Mouse (Mus musculus) fibroblast of lung, adult 2 months (primary cell): ENCODE measurements around the gene Comt.

Source experiments
- DNase-seq: peaks from one replicate; pipeline ENCODE4 v3.0.0-alpha.2; 2011; ENCODE audit warnings: low read depth

Comt gene

DNA sequence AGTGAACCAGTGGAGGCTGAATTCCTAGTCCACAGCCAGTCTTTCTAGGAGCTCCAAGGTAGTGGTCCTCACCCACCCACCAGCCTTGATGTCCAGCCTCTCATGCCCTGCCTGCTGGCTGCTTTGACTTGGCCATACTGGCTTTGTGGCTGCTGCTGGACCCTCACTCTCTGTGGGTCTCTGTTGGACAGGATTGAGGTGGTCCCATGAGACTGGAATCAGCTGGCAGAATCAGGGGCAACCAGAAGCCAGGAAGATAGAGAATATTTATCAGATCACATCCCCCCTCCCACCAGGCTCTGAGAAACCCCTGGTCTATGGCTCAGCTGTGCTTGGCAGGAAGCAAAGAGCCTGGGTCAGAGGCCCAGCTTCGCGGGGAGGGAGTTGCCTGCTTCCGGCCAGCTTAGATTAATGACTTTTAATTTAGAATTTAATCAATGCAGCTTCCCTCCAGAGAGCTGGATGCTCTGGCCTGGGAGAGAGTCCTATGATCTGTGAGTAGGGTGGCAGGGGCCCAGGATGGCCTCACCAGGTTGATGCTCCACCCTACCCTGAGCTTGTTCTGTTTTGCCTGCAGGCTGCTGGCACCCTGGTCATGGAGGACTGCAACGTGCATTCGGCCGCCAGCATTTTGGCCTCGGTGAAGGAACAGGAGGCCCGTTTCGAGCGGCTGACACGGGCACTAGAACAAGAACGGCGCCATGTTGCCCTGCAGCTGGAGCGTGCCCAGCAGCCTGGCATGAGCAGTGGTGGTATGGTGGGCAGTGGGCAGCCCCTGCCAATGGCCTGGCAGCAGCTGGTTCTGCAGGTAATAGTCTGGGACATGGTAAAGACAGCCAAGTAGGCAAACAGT is 37.8 kb downstream of the Comt start:
- no peak for DNase-seq

DNA sequence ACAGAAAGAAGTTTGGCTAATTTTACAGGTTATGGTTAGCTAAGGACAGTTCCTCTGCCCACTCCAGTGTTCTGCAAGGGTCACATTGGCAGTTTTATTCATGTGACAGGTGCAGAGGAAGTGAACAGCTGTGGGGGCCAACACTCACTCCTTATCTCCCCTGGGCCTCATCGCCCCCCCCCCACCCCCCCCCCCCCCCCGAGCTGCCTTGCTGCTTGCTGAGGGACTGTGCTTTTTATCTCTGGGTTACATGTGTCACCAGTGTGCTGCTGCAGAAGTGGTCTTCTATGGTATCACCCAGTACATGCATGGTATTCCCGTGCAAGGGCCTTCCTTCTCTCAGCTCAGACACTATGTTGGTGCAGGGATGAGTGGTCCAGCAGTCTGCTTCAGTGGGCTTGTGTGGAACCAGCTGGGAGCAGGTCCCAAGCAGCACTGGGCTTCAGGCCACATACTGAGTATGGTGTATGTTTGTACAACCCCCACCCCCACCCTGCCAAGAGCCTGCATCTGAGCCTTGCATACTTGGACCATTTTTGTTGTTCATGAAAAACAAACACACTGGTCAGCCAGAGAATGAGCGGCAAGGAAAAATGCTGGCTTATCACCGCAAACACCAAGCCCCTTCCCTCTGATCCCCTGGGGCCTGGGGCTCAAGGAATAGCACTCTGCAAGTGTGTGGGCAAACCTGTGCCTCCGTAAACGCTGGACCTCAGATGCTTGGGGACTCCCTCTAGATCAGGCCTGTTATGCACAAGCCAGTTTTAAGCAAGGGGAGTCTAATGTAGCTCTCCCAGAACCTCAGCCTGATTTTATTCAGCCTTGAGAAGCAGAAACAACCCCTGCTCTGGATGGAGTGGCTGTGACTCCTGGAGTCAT is 38.7 kb downstream of the Comt start:
- DNase-seq: no peak

DNA sequence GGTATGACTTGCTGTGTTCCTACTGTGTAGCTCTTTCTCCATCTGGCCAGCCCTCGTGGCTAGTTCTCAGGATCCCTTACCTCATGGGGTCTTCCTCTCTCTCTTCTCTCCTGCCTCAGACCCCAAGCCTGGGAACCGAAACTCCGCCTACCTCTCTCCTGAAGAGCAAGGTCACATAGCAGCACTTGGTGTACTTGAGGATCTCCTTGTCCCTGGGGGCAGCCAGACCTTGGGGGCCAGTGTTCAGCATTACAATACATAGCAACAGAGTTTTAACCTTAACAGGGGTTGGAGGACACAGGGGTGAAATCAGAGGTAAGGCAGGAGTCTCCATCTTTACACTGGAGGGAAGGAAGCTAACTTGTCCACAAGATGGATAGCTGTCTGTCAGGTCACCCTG is 39.7 kb downstream of the Comt start:
- DNase-seq: no peak

DNA sequence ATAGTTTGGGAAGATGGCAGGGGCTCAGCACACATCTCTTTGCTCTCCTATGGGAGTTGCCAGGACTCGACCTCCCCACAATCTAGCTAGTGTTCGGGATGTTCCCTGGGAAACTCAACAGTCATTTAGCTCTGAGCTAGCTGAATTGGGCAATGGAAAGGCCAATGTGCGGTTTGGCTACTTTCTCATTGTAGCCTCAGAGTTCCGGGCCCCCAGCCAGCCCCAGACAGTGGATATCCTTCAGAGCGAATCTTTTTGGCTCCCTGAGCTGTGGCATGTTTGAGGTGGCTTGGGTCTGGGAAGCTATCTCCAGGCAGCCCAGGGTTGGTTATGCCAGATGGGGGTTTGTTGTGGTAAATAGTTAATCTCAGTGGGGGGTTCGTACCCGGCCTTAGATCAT is 40.2 kb downstream of the Comt start:
- DNase-seq: peak; percentile 66

DNA sequence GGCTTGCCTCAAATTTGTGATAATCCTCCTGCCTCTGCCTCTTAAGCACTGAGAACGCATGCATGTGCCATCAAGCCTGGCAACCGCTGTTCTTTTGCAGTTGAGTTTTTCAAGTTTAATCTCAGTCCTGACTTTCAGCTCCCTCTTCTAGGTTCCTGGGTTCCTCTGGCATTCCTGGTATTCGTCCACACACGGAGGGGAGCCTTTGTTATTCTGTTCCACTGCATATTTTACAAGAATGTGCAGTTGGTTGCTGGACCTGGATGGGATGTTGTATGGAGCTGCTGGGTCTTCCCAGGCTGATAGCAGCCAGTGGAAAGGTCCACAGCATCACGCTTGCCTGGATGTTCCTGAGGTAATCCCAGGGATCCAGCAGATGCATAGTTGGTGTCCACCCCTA is 41.2 kb downstream of the Comt start:
- DNase-seq: no peak

DNA sequence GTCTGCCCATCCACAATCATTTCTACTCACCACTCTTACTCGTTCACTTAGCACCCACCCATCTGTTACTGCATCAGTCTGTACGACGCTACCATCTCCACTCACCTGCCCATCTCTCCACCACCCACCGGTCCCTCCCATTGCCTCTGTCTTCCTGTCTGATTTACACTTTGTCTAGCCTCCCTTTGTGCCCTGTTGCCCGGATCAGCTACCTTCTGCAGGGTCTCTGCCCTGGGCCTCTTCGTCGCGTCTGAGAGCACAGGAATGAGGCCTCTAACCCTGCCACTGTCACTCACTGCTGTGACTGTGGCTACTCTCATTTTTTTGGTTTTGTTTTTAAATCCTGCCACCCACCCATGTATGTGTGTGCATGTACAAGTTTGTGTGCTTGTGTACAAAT is 42.0 kb downstream of the Comt start:
- DNase-seq: no peak

DNA sequence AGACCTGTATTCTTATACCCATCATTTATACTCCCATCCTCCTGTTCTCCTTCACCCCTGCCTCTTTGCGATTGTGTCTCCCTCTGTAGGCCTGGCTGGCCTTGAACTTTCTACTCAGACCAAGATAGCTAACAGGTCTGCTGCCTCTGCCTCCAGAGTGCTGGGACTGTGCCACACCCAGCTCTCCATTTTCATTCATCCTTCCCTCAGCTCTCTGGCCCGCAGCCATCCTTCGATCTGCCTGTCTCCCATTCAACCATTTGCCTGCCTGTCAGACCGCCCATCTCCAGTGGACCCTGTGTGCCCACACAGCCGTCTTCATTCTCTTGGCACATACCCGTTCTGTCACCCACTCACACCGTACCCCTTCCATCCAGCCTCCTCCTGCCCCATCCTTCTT is 42.4 kb downstream of the Comt start:
- no peak for DNase-seq

DNA sequence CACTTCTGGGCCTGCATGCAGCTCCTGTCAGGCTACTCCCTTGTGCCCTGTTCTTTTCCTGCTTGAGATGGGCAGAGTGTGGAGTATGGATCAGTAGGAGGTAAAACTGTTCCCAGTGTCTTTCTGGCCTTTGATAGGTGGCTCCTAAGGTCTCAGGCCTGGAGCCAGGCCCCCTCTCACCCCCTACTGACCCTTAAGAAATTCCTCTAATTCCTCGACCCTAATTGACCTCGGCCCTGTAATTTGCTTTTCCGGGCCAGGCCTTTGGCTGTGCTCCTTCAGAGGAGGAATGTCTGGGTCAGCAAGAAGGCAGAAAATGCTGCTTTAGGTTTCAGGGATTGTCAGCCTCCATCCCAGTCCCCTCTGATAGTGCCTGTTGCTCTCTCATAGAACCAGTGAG is 42.9 kb downstream of the Comt start:
- no peak for DNase-seq

DNA sequence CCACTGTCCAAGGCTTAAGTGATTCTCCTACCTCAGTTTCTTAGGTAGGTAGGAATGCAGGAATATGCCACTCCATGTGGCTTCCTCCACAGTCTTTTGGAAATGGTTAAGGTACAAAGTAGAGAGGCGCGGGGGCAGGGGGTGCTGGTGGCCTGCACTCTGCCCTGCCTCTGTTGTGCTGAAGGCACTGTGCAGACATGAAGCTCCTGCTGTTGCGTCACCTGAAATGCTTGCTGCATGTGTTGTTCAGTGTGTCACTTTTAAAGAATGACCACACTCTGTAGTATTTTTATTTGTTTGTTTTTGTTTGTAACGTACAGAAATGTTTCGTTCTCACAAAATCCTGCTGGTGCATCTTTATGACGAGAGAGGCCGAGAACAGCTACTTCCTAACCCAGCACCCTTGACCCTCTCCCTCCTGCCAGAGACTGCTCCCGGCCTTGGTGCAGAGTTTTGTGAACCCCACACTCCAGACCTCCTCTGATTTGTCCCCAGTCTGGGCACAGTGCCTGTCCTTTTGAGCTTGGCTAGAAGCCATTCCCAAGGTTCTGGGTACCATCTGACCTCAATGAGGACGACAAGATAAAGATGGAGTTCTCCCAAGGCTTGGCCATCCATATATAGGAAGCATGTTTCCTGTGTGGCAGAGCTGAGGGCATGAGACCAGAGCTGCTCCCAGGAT is 43.5 kb downstream of the Comt start:
- no peak for DNase-seq

DNA sequence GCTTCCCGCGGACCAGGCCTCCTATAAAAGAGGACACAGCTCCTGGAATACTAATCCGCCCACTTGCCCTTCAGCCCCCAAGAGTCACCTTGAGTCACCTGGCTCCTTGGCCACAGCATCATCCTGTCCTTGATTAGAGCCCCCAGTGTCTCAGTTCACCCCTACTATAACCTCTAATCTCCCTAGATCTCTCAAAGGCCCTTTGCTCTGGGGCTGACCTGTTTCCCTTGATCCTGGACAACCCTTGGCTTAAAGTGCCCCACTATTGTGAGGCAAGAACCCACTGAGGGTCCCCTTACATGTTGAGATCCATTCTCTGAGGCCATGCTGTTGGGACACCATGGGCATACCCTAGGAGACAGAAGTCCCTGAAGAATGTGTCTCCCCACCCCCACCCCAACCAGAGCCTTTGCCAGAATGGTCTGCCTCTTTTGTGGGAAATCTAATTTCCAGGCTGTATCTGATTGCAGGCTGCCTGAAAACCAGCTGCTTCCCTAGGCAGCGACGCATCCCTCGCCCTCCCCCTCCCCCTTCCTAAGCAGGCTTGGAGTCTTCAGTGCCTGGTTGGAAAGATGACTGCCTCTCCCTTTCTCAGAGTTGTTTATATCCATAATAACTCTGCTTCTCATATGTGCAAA is 44.9 kb downstream of the Comt start:
- no peak for DNase-seq

DNA sequence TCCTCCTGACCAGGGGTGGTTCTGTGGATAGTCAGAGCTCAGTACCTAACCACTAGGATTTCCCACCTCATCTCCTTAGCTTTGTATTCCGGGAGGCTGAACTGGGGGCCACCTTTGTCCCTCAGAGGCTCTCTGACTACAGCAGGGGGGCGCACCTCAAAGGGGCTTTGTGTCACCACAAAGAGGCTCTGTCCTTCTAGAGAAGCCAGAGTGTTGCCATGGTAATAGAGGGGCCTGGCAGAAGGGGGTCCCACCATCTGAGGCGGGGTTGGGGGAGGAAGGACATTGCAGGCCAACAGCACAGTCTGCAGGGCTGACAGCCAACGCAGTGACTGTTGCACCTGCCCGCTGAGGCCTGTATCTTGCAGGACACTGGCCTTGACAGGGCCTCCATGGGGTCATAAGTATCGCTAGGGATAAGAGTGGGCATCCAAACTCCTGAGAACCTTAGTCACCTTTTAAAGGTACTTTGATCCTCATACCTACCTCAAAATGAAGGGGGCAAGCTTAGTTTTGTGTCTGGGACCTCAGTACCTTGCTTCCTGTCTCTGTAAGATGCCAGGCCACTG is 46.1 kb downstream of the Comt start:
- no peak for DNase-seq

DNA sequence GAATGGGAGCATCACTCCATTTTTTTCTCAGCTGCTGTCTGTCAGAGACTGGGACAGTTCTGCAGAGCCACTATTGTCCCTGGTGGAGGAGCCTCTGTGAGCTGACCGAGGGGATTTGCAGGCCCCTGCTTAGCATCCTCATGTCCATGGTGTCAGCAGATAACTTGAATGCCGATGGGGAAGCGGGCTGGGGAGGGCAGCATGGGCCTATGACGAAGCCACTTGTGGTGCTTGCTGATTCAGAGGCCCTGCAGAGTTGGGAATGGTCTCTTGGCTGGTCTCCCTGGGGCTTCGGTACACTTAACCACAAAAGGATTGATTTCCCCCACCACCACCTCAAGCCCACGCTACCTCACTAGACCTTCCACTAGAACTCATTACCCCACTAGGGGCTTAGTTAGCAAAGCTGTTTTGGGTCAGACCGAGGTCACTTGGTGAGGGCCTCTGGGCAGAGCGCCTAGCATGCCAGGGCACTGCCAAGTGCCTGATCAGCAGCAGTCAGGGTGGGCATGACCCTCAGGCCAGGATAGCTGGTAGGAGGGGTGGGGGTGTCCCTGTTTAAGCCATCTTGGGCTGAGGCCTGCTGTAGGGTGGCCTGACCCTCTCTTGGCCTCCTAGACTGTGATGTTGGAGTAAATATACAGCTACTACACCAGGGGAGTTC is 47.2 kb downstream of the Comt start:
- DNase-seq: no peak

DNA sequence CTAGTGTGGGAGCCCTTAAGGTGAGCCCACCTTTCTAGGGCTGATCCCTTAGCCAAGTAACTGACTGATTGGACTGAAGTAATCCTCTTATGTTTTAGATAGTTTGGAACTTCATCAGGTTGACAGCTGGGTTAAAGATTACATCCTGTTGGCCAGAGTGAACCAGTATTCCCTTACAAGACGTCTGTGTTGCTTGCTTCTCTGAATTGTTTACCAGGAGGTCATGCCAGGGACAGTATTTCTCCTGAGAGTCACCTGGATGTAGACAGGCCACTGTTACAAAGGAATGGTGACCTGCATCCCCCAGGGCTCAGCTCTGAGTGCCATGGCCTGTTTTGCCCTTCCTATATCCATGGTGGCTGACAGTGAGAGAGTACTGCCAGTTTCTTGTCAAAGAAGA is 48.2 kb downstream of the Comt start:
- no peak for DNase-seq

DNA sequence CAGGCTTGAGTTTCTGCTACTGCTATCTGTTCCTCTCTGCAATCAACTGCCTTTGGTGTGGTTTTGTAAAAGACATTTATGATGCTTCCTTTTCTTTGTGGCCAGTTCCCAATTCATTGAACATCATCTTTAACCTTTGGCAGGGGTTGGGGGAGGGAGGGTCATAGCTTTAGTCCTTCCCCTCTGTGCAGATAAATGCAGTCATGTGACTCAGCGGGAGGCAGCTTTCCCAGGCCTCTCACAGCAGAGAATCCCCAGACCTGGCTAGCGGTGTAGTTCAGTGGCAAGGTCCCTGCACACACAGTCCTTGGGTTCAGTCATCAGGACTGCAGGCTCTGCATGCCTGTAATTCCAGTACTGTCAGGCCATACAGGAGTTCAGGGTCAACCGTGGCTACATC is 49.4 kb downstream of the Comt start:
- no peak for DNase-seq

DNA sequence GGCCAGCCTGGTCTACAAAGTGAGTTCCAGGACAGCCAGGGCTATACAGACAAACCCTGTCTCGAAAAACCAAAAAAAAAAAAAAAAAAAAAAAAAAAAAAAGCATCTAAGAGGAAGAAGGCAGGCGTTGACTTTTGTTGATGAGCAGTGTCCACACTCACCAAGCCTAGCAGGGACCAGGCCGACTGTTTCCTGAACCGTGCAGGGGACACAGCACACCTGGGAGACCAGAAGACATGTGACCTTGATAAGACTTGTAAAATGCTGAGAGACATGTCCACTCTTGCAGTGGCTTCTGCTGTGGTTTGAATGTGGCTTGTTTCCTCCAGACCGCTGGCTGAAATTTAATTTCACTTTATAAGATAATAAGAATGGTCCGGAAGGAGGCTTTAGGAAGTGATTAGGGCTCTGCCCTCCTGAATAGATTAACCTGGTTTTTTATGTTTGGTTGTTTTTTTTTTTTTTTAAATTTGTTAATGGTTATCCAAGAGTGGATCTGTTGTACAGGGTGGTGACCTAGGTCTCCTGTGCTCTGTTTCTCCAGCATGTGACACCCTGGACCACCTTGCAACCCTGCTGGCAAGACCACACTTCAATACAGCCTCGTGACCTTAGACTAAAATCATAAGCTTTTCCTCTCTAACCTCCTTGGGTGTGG is 50.2 kb downstream of the Comt start:
- DNase-seq: no peak

DNA sequence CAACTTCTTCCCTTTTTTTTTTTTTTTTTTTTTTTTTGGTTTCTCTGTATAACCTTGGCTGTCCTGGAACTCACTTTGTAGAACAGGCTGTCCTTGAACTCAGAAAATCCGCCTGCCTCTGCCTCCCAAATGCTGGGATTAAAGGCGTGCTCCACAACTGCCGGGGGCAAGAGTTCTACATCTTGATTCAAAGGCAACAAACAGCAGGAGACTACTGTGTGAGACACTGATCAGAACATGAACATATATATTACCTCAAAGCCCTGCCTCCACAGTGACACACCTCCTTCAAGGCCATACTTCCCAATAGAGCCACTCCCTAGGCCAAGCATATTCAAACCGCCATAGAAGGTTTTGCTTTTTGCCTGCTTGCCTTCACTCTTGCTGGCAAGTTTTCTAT is 53.0 kb downstream of the Comt start:
- no peak for DNase-seq

DNA sequence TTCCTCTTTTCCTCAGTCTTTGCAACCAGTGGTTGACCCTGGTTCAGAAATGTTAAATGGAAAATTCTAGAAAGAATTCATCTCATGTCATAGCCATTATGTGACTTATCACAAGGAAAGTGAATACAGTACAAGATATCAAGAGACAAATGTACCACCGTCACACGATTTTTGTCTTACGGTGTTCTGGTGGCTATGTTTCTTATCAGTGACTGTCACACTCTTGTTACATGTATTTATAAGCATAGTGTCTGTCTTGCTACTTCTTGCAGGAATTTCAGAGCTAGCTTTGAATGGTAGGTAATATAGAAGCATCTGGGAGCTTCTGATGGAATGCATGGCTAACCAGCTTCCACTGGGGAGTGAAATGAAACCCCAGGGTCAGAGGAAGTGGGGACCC is 56.5 kb downstream of the Comt start:
- no peak for DNase-seq

DNA sequence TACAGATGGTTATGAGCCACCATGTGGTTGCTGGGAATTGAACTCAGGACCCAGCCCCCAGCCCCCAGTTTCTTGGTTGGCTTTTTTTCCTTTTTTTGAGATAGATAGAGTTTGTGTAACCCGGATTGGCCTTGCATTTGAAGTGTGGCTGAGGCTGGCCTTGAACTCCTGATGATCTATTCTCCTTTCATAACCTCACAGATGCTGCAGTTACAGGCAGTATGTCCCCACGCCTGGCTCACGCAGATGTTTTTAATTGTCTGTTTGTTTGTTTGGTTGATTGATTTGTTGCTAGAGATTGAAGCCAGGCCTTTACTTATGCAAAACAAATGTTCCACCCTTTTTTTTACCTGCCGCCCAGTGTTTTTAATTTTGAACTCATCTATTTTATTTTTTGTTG is 59.8 kb downstream of the Comt start:
- DNase-seq: no peak

DNA sequence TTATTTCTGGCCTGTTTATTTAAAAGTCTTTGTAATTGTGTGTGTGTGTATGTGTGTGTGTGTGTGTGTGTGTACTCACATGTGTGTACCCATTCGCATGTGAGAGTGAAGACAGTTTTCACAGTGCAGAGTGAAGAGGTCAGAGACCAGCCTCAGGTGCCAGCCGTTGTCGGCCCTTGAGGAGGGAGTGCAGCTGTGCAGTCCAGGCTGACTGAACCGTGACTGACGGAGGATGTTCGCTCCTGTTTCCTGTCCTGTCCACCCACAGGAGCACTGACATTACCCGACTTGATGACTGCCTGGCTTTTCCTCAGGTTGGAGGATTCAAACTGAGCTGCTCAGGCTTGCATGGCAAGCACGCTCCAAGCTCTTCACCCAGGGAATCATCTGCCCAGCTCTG is 63.7 kb downstream of the Comt start:
- no peak for DNase-seq

DNA sequence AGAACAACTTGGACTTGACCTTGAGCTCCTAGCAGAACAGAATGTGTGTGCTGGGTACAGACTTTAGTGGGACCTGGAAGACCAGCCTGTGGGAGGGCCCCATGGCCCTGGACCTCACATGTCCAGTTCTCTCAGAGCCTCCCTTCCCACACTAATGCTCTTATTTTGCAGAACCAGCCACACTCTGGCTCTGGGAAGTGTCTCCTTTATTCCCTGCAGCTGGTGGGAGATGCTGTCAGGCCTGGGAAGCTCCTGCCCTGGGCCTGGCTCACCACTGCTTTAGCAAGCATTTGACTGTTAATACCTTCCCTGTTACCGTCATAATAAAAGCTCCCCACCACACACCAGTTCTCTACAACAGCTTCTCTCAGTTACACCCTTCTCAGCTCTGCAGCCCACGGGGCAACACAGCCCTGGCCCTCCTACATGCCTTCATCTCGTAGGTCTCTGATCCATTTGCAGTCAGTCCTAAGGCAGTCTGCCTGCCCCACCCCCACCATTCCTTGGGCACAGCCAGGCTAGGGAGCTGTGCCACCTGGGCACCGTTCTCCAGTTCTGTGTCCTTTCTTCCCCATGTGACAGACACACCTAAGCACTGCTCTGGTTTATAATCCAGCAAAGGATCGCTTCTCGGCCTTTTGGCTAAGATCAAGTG is 66.4 kb downstream of the Comt start:
- DNase-seq: no peak
